Mouse (Mus musculus) adrenal gland, postnatal 25 days (tissue): ENCODE measurements around the gene Tmem160. TPM values are rescaled to one million over a fixed set of nuclear protein-coding genes. Genes with fewer than 3 reads are reported as not detected.

Experiments used
- DNase-seq: peaks from one replicate; pipeline ENCODE4 v3.0.0; 2021; ENCODE audit warnings: mixed read lengths
- long read RNA-seq: library from polyadenylated mRNA; stranded (forward); transcript quantifications from one replicate; pipeline ENCODE4 v2.0.0, GENCODE M21; 2021
- total RNA-seq: library from RNA; stranded (reverse); gene quantifications from 2 replicates; pipeline ENCODE4 v1.2.3, GENCODE M21; 2021

Gene Tmem160
- 62.2 and 70.3 TPM in 2 replicates for total RNA-seq
- long read RNA-seq, transcript Tmem160-201 (3 exons, 815 nt), result major isoform, 46 of 69 reads
- long read RNA-seq, partial matches to known transcripts, result 22 of 69 reads
- long read RNA-seq, other reads (novel, unspliced or antisense), result 0 of 69 reads

GRCm38 (mm10) chr7:16452587-16453073 lies at the start of gene Tmem160:
TSS of gene Tmem160 (plus strand) at chr7:16452779.
- peak; percentile 88 for DNase-seq

- no peak for DNase-seq
Measured at GRCm38 (mm10) chr7:16402968-16403948, 49.3 kb upstream of the Tmem160 start.

DNA sequence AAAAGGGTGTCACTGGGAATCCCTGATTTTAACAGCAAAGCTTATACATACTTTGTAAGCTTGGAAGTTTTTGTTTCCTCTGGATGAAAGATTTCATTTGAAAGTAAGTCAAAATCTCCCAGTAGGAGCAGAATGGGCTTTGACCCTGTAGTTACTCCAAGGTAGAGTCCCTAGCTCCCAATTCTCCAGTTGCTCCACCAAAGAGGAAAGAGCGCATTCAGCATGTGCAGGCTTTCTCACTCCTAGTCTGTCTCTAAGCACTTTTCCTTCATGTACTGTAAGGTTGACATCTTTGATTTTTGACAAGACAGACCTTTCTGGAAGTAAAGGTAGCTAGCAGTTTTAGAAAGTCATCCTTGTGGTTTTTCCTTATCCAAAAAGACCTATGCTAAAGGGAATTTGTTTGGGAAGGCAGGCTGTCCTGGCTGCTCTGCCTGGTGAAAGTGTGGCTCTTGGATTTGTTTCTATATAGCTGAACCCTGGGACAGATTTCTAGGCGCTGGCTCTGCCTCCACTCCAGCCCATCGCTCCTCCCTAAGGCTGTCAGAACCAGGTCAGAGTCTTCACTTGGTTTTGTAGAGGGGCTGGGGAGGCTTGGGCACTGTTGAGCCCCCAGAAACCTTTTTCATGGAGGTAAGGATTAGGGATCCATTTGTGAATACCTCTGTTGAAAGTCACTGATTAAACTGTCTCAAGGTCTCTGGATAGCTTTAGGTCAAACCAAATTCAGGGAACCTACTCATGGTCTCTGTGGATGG lies 48.1 kb upstream of the Tmem160 start:
- DNase-seq, result no peak

DNA sequence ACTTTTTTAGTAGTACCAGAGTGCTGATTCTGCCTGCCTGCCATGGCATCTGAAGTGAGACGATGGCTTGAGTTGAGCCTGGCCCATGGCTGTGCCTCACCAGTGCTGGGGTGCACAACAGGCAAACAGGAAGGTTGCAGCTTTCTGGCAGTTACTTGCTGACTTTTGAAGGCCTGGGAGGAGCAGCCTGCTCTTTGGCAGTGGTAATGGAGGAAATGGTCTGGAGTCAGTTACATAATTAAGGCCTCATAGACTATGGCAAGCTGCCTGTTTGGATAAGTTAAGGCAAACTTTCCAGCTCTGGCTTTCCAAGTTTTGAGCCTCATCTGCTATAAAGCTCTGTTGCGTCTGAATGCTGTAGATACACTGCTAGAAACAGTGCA lies 47.5 kb upstream of the Tmem160 start:
- DNase-seq, result peak; percentile 28

- DNase-seq, result peak; percentile 43
Measured at GRCm38 (mm10) chr7:16405516-16406351, 46.8 kb upstream of the Tmem160 start.

DNA sequence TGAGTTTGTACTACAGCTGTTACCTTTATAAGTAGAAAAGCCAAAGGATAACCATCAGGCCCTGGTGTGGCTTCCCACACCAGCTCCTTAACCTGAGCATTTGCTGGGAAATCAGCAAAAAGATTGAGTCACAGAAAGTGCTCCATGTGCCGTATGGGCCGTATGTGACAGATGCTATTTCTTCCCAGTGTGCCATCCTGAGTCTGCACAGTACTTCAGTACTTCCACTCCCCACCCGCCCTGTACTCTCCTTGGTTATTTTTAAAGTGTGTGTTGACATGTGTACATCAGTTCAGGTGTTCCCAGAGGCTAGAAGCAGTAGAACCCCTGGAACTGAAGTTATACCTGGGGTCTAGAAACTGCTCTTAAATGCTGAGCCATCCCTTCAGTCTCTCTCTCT lies 45.6 kb upstream of the Tmem160 start:
- DNase-seq, result no peak

DNA sequence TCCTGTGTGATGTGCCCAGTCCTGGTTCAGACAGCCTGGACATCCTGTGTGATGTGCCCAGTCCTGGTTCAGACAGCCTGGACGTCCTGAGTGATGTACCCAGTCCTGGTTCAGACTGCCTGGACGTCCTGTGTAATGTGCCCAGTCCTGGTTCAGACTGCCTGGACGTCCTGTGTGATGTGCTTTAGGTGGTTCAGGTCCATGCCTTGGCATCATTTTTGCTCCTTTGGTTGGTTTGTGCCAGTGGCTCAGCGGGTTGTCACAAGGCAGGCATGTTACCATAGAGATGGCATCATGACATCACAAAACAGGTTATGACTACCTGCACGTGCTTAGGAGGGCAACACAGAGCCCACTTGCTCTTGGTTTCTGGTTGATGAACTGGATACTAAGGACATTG lies 41.5 kb upstream of the Tmem160 start:
- DNase-seq, result no peak

DNA sequence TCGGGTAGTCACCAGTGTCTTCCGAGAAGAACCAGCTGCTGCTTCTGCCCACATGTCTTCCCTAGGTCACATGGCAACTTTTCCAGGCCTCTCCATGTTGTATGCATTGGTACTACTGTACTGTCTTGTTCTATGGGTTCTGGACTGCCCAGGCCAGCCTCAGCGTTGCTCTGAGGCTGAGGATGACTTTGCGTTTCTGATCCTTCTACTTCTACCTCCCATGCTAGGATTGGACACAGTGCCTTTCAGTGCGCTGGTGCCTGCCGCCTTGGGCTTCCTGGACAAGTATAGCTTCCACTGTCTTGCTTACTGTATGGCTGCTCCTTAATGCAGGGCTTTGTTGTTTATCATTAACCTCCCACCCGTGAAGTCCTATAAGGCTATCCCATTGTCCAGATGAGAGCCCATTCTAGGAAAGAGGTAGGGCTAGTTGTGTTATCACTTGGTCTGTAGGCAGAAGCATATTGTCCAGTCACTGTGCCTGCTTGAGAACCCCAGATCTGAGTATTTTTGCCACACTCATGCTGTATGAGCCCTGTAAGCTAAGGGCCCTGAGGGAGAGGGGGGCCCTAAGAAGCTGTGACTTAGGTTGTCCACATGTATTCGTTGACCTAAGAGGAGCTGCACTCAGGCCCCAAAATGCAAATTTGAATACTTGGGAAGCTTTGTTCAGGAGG lies 40.2 kb upstream of the Tmem160 start:
- DNase-seq, result no peak

- no peak for DNase-seq
Measured at GRCm38 (mm10) chr7:16412930-16413329, 39.6 kb upstream of the Tmem160 start.

GRCm38 (mm10) chr7:16415426-16415825 lies 37.2 kb upstream of the Tmem160 start:
- DNase-seq, result no peak

- peak; percentile 35 for DNase-seq
Measured at GRCm38 (mm10) chr7:16417141-16417771, 35.3 kb upstream of the Tmem160 start.

GRCm38 (mm10) chr7:16418713-16419112 lies 33.9 kb upstream of the Tmem160 start:
- no peak for DNase-seq

DNA sequence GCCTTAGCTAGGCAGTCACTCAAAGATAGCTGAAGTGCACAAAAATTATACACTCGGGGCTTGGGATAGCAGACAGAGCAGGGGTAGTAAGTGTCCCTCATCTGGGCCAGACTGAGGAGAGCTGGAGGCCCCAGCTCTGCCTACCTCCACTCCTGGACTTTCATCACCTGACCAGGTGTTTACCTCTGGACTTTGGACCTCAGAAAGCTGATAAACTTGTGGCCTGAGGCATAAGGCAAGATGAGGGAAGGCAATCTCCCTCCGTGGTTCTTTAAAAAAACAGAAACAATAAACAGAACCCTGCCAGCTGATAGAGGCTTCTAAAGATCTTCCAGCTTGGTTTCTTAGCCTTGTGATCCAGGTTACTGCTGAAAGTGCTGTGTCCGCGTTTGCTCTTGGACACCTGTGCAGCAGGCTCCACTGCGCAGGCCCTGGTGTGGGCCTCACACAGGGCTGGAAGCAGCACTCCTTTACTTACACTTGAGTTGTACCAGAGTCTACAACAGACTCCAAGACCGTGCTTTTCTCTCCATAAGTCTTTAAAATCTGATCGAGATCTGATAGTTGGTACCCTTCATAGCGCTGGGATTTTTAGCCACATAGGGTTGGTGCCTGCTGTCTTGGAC lies 32.0 kb upstream of the Tmem160 start:
- no peak for DNase-seq

- no peak for DNase-seq
Measured at GRCm38 (mm10) chr7:16422222-16422856, 30.2 kb upstream of the Tmem160 start.

DNA sequence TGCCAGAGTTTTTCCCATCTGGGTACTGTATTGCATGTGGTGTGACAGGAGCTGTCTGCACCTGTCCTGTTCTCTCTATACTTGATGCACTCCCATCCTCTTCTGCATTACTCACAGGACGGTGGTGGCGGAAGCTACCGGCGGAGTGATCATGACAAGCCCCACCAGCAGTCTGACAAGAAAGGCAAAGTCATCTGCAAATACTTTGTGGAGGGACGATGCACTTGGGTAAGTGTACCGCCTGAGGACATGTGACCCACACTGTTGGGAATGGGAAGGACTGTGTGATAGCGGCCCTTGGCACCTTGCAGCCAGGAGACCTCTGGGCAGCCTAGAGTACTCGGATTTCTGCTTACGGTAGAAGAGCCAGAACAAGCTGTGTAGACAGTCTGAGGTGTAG lies 28.8 kb upstream of the Tmem160 start:
- DNase-seq, result no peak

DNA sequence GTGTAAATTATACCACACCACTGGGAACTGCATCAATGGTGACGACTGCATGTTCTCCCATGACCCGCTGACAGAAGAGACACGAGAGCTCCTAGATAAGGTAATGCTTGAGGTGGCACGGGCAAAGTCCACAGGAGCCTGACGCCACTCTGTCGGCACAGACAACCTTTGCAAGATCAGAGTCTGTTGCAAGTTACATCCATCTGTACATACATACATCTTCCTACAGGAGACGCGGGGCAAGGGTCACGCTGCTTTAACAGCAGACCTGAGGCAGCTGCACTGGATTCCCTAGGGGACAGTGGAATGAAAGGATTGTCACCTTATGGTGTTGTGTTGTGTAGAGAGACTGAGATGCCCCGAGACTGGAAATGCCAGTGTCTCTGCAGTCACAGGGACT lies 26.9 kb upstream of the Tmem160 start:
- no peak for DNase-seq

- DNase-seq, result peak; percentile 88
Measured at GRCm38 (mm10) chr7:16426129-16426729, 26.4 kb upstream of the Tmem160 start.

- no peak for DNase-seq
Measured at GRCm38 (mm10) chr7:16433352-16433971, 19.1 kb upstream of the Tmem160 start.

- no peak for DNase-seq
Measured at GRCm38 (mm10) chr7:16435088-16435487, 17.5 kb upstream of the Tmem160 start.
